Mouse (Mus musculus): ENCODE measurements at regions not wholly inside any gene's neighbourhood (a gene's known extent, or its start where the extent isn't known, plus 50 kb on each side); places are given as distances from the start of the nearest gene placed in this dataset.

- DNase-seq (ENCODE audit: extremely low read depth, low read depth, low spot score) = no peak
These were observed 207.0 kb upstream of the Irx3 start for GRCm38 (mm10) chr8:92008616-92009610.

GRCm38 (mm10) chr8:92005091-92005490 lies 203.2 kb upstream of the Irx3 start:
- no peak for DNase-seq (ENCODE audit: extremely low read depth, low read depth, low spot score)

DNA sequence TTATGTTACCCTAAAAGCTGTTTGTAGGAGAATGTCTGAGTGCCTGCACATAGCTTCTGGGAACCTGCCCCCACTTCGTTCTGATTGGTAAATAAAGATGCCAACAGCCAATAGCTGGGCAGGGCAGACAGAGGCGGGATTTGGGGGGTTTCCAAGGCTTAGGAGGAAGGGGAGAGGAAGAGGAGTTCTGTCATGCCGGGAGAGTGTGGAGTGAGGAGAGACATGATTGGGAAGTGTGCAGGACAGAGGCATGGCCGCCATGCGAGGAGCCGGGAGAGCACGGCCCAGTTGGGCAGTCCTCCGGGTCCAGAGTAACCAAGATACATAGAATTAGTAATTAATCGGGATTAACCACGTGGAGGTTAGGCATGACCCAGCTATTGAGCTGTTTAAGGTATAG lies 202.7 kb upstream of the Irx3 start:
- no peak for DNase-seq (ENCODE audit: extremely low read depth, low read depth, low spot score)

DNA sequence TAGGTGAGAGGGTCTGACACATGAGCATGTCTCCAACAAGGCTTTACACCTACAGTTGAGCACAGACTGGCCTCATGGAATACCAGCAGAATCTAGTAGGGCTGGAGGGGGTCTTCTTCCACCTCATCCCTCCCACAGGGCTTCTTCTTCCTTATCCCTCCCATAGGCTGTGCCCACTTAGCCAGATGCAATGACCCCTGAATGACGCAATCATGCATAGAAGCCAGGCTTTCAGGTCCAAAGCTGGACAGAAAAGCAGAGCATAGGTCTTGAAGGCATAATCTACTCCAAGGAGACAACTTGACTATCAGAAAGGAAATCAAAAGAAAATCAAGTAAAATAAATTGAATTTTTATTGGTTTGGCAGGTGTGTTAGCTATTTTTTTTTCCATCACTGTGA lies 198.5 kb upstream of the Irx3 start:
- no peak for DNase-seq (ENCODE audit: extremely low read depth, low read depth, low spot score)

GRCm38 (mm10) chr8:91999661-92000060 lies 197.8 kb upstream of the Irx3 start:
- no peak for DNase-seq (ENCODE audit: extremely low read depth, low read depth, low spot score)

- DNase-seq (ENCODE audit: extremely low read depth, low read depth, low spot score) = no peak
These were observed 197.3 kb upstream of the Irx3 start for GRCm38 (mm10) chr8:91999189-91999588.

DNA sequence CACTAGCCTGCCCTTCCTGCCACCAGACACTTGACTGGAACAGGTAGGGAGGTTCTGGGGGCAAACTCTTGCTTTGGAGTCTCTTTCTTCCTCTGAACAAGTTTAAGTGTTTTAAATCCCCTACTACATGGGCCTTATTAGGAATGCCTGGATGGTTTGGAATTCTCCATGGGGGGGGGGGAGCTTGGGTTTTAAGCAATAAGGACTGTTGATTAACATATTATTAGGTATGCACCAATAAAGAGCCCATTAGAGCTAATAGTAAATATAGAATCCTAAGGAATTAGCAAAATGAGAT lies 196.0 kb upstream of the Irx3 start:
- no peak for DNase-seq (ENCODE audit: extremely low read depth, low read depth, low spot score)

DNA sequence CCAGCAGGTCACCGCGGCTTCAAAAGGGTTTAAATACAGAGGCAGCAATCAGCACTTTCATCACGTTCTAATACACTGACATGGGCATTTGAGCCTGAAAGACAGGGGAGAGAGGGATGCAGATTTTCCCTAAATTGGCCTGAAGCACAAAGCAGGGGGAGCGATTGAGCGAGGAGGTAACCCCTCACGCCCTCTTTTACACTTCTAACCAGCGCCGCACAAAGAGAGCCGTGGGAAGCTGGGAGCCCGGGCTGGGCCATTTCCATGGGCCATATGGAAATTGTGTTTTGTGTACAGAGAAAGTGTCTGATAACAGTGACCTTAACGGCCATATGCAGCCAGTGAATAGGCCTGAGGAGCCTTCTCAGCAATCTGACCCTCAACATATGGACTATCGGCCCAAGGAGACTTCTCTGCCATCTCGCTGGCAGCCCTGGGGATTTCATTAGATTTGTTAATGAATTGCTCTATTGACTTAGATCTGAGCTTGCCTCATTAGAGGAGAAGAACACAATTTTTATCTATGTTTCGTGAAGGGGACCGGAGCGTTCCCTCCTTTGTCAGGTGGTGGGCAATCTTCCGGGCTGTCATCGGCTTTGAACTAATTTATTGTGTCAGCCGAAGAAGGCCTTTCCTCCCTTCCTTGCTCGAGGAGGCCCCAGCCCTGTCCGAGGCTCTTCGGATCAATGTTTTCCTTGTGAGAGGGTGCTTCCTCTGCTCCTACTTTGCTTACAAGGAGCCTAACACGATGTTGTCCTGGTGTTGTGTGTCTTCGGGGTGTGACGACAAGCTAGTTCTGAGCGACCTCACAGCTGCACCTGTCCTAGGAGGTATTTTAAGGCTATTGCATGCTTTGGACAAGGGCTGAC lies 195.4 kb upstream of the Irx3 start:
- DNase-seq (ENCODE audit: extremely low read depth, low read depth, low spot score) = no peak

DNA sequence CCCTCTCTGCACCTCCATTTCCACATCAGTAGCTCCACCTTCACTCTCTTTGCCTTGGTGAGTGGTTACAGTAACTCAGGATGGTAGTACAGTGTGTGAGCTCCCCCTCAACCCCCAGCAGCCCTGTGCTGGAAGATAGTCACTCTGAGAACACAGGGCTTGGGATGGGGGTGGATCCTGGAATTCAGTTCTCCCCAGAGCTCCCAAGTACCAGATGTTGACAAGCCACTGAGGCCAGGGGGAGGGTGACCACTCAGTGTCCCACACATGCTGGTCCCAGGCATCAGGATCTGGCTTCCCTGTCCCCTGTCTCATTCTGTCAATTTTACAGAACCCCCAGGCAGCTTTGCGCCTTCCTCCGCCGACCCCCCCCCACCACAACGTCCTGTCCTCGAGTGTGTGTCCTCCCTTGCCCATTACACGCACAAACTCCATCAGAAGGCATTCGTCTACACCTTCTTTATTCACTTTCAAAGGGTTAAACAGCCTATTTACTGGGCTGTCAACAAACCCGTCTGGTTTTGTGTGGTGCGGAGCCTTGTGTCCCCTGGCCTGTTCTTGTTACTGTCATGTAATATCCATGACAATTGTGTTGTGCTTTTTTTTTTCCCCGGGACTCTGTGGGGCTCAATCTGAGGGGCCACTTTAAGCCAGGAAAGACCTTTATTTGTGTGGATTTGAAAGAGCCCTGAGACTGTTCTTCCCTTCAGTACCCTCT lies 194.6 kb upstream of the Irx3 start:
- DNase-seq (ENCODE audit: extremely low read depth, low read depth, low spot score) = no peak

GRCm38 (mm10) chr8:91995407-91996144 lies 193.7 kb upstream of the Irx3 start:
- no peak for DNase-seq (ENCODE audit: extremely low read depth, low read depth, low spot score)

- no peak for DNase-seq (ENCODE audit: extremely low read depth, low read depth, low spot score)
These were observed 189.9 kb upstream of the Irx3 start for GRCm38 (mm10) chr8:91991542-91992452.

DNA sequence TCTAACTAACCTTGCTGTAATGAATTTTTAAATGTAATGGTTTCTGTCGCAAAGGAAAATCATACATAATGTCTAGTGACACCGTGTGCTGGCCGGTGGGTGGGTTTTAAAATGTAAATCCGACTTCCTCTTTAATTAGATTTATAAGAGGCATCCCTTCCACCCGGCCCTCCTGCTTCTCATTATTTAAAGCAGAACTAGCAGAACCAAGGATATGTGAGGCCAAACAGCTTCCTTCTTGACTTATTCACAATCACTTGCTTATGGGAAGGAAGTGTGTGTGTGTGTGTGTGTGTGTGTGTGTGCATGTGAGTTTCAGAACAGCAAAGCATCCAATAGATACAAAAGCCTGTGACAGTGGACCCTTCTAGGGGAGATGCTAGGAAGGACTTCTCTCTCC lies 189.1 kb upstream of the Irx3 start:
- DNase-seq (ENCODE audit: extremely low read depth, low read depth, low spot score) = no peak

DNA sequence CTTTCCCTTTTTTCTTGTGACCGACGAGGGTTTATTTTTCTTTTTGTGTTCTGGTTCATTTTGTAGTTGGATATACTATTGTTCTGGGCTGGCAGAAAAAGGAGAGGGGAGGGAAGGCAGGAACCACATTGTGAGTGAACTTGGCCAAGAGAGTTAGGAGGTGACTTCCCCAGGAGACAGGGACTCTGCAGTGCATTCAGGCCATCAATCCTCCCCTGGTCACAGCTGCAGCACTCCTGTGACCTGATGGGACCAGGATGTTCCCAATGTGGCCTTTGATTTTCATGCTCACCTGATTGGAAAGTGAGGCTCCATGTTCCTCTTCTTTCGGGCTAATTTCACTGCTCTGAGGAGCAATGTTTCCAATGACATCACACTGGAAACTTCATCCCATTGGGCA lies 188.2 kb upstream of the Irx3 start:
- no peak for DNase-seq (ENCODE audit: extremely low read depth, low read depth, low spot score)

DNA sequence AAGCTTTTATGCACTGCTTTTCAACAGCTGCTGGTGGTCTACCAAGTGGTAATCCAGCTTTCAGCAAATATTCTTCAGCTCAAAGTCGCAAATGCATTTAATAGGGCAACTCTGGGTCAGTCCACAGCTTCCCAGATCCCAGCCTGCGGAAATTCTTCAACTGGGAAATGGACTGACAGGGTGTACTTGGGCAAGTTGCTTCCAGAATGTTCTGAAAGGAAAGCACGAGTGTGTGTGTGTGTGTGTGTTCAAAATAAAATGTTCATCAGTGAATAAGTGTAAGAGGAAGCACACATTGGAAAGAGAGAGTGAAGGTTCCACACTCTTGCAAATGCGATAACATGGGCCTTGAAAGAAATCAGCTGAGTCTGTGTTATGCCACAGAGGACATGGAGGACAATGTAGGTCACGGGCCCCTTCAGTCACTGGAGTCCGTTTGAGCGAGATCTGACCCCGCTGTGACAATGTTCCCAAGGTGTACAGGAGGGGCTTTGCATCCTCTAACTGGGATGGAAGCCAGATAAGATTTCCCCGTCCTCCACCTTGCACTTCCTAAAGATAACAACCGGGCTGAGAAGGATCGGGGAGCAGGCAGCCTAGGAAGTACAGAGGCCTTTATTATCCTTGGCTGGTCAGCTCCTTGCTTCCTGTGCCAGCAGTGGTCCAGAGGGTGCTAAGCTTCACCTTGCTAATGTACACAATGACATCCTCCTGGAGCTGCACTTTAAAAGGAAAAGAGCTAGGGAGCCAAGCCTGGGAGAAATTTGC lies 187.2 kb upstream of the Irx3 start:
- DNase-seq (ENCODE audit: extremely low read depth, low read depth, low spot score) = no peak

DNA sequence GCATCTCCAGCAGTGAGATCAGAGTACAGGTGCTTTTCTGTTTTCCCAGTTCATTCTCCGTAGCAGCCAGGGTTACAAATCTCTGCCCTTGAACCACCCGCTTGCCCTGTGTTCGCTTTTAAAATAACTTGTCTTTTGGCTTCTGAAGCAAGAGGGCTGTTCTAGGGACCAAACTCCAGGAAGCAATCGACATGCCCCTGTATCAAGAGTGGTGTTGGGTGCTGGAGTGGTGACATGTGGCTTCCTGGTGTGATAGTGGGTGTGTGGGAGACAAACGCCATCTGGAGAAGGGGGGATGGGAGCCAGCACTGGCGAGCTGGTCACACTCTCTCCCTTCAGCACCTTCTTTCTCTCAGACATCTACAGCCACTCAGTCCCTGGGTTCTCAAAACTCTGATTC lies 186.0 kb upstream of the Irx3 start:
- DNase-seq (ENCODE audit: extremely low read depth, low read depth, low spot score) = no peak

GRCm38 (mm10) chr8:91983171-91983570 lies 181.3 kb upstream of the Irx3 start:
- no peak for DNase-seq (ENCODE audit: extremely low read depth, low read depth, low spot score)

DNA sequence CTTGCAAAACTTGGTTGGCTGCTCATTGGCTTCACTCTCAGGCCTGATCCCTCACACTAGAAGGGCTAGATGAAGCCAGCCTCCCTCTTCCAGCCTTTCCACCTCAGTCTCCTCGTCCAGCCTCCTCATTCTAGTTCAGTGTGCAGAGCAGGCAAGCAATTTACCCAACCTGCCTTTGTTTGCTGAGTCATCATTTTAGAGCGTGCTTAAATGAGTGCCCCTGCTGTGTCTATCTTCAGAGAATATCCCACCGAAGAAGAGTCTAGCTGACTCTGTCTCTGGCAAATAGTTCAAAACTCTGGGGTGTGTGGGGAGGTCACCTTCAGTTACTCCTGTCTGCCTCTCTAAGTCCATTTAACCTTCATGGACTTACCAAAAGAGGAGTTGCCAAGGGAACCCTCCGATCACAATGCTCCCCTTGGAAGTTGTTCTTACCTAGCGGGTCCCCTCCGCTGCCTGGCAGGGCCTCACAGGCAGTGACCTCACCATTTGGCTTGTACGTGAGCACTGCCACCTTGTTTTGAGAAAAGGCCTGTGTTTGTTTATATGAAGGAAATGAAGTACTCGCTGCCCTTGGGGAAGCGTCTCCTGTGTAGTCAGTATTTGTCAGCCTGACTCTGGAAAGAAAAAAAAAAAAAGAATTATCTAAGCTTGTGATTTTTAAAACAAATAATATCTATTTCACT lies 175.2 kb upstream of the Irx3 start:
- DNase-seq (ENCODE audit: extremely low read depth, low read depth, low spot score) = no peak

DNA sequence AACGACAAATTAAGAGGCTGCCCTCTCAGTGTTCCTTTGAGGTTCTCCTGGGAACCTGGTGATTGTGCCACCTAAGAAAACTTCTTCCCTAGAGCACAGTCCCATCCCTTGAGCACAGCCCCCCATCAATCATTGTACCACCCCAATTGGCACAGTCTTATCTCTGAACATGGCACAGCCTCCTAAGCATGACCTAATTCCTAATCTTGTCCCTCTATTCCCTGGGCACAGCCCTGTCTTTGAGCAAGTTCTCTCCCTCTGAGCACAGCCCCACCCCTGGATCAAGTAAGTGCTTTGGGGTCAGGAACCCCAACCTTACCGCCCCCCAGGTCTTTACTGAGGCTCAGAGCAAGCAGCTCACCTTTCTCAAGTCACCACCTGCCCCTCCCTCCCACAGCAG lies 173.6 kb upstream of the Irx3 start:
- DNase-seq (ENCODE audit: extremely low read depth, low read depth, low spot score) = no peak

All from fat pad, adult 2 months (tissue).